Mouse (Mus musculus): Measurements from ENCODE around the gene Gm49325.

GRCm38 (mm10) chr10:77634452-77635231 is 28.6 kb downstream of the Gm49325 start:
- TF ChIP-seq CTCF (IDR thresholded peaks at IDR 0.05; ENCODE audit: borderline replicate concordance, control insufficient read depth, extremely low read depth, insufficient read depth, low read length, poor library complexity), result no peak
- no peak for TF ChIP-seq POLR2A (IDR thresholded peaks at IDR 0.05; ENCODE audit: control insufficient read depth, extremely low read depth, insufficient read depth, low read length, poor library complexity)

All from thymus, adult 2 months (tissue).